In genomic region chr17:34604511-34605237, GRCm38 (mm10) we compare ENCODE assay signal across 8 mouse cellular contexts. TPM values are rescaled to one million over a fixed set of nuclear protein-coding genes. Genes with fewer than 3 reads are reported as not detected.
DNase-seq lines count a peak whose midpoint lies in the region; ATAC-seq and TF ChIP-seq lines count a peak whose summit lies in the region.

No protein-coding gene starts in this region.

- 17% methylated on average over 24 of the region's 24 CpGs for WGBS in heart, embryonic 14.5 days
- WGBS in liver, embryonic 16.5 days (ENCODE audit: insufficient replicate concordance) = 15% methylated on average over 24 of the region's 24 CpGs

- H3K4me1 ChIP-seq in heart, embryonic 14.5 days (ENCODE audit: control insufficient read depth in 2 of 2, insufficient read depth in 2 of 2, low read length in 2 of 2) = peaks cover 15 to 44% of the 10 kb centered on the region in 2 experiments
- H3K4me1 ChIP-seq in cortical plate, adult 2 months (ENCODE audit: control insufficient read depth, insufficient read depth, low read length) = peaks cover 9% of the 10 kb centered on the region
- peaks cover 49% of the 10 kb centered on the region for H3K4me1 ChIP-seq in liver, embryonic 16.5 days (ENCODE audit: control insufficient read depth, low read depth, low read length)

- peak overlapping the region; percentile 95 for H3K9ac ChIP-seq in heart, embryonic 14.5 days (ENCODE audit: low read length)
- peak overlapping the region; percentile 77 for H3K9ac ChIP-seq in liver, embryonic 16.5 days (ENCODE audit: low read depth, low read length)

- H3K27me3 ChIP-seq in heart, embryonic 14.5 days (ENCODE audit: control insufficient read depth, insufficient read depth, low read length) = no peaks in the 10 kb centered on the region
- no peaks in the 10 kb centered on the region for H3K27me3 ChIP-seq in liver, embryonic 16.5 days (ENCODE audit: control insufficient read depth, insufficient read depth, low read depth, low read length)

- no peak for TF ChIP-seq POLR2A in cortical plate, adult 2 months (IDR thresholded peaks at IDR 0.05; ENCODE audit: extremely low read depth, insufficient read depth, low read length)

- DNase-seq in heart, postnatal 10 days = no peak
- peak; percentile 59 for DNase-seq in induced T-regulatory cell, adult 2 months (ENCODE audit: low read depth)
- peak; percentile 85 for DNase-seq in skeletal muscle tissue, adult 2 months (ENCODE audit: low read depth, low spot score)
- DNase-seq in right cerebral cortex, postnatal 10 days (ENCODE audit: low spot score in 2 of 2) = no peak

- no peak for TF ChIP-seq CTCF in cortical plate, adult 2 months (IDR thresholded peaks at IDR 0.05; ENCODE audit: extremely low read depth, insufficient read depth, low read length)

- H3K9me3 ChIP-seq in heart, embryonic 14.5 days (ENCODE audit: control insufficient read depth, low read length) = no peaks in the 10 kb centered on the region
- H3K9me3 ChIP-seq in liver, embryonic 16.5 days (replicated peaks; ENCODE audit: control insufficient read depth, low read length) = no peaks in the 10 kb centered on the region

- intact Hi-C loops in heart, postnatal 10 days (cut with DNase I) = loop anchor here (10.0 kb wide), 1 partner anchor 480 kb away; the partner anchor contains the start of gene Brd2

- peak overlapping the region; percentile 94 for H3K4me2 ChIP-seq in heart, embryonic 14.5 days (ENCODE audit: low read length)
- peak overlapping the region; percentile 89 for H3K4me2 ChIP-seq in liver, embryonic 16.5 days (ENCODE audit: low read depth, low read length)

- no peak for ATAC-seq in heart, embryonic 14.5 days (ENCODE audit: insufficient number of reproducible peaks, insufficient read depth, low FRiP score, low read depth)
- no peak for ATAC-seq in liver, embryonic 16.5 days (ENCODE audit: low read depth)
- no peak for ATAC-seq in megakaryocyte progenitor cell, adult 5-6 weeks (replicated peaks; ENCODE audit: poor library complexity)

- H3K36me3 ChIP-seq in heart, embryonic 14.5 days (ENCODE audit: control insufficient read depth, insufficient read depth, low read length) = peaks cover 23% of the 10 kb centered on the region
- peaks cover 8% of the 10 kb centered on the region for H3K36me3 ChIP-seq in liver, embryonic 16.5 days (ENCODE audit: control insufficient read depth, insufficient read depth)

- H3K4me3 ChIP-seq in heart, embryonic 14.5 days (ENCODE audit: control insufficient read depth in 1 of 2, insufficient read depth in 1 of 2, low read depth in 1 of 2, low read length in 2 of 2) = peak overlapping the region; percentile 82 to 90
- peak overlapping the region; percentile 61 for H3K4me3 ChIP-seq in cortical plate, adult 2 months (ENCODE audit: insufficient read depth, low read length)
- peak overlapping the region; percentile 70 for H3K4me3 ChIP-seq in liver, embryonic 16.5 days (ENCODE audit: low read depth, low read length)

- H3K27ac ChIP-seq in heart, embryonic 14.5 days (replicated peaks in 1 of 2; ENCODE audit: control insufficient read depth in 1 of 2, insufficient read depth in 1 of 2, low read depth in 2 of 2, low read length in 2 of 2) = peak overlapping the region; percentile 84 to 87
- peak overlapping the region; percentile 90 for H3K27ac ChIP-seq in cortical plate, adult 2 months (ENCODE audit: insufficient read depth, low read length)
- H3K27ac ChIP-seq in liver, embryonic 16.5 days (ENCODE audit: low read length) = peak overlapping the region; percentile 88

RNA-seq across cellular contexts. Expression of gene Agpat1, which starts 0.6 kb away (rescaled TPM):
- polyA plus RNA-seq in heart, embryonic 14.5 days (2014; fragmentation: Nextera tagmentation; extraction: Ambion mirVana) = 26.1 and 54.4 TPM in 2 replicates
- total RNA-seq in heart, postnatal 10 days (2021) = 10 to 100 TPM; 54.4 to 56.5 TPM
- 225 and 236 TPM in 2 replicates for polyA plus RNA-seq in cortical plate, adult 2 months (2012; rRNA removed)
- polyA plus RNA-seq in liver, embryonic 16.5 days (2015; fragmentation: Nextera tagmentation; extraction: Ambion mirVana) = 18.4 and 21.3 TPM in 2 replicates
- total RNA-seq in megakaryocyte progenitor cell, adult 5-6 weeks (2015) = 25.7 and 33.6 TPM in 2 replicates
- 20.2 and 24.9 TPM in 2 replicates for total RNA-seq in megakaryocyte progenitor cell, adult 5-6 weeks (2017)

RNA-seq across cellular contexts. Expression of gene Rnf5, which starts 1.2 kb away (rescaled TPM):
- polyA plus RNA-seq in heart, embryonic 14.5 days (2014; fragmentation: Nextera tagmentation; extraction: Ambion mirVana) = 87.0 and 90.9 TPM in 2 replicates
- total RNA-seq in heart, postnatal 10 days (2021) = 10 to 100 TPM; 37.0 to 39.2 TPM
- 125 and 130 TPM in 2 replicates for polyA plus RNA-seq in cortical plate, adult 2 months (2012; rRNA removed)
- polyA plus RNA-seq in liver, embryonic 16.5 days (2015; fragmentation: Nextera tagmentation; extraction: Ambion mirVana) = 90.3 and 92.4 TPM in 2 replicates
- total RNA-seq in megakaryocyte progenitor cell, adult 5-6 weeks (2015) = 50.6 and 51.6 TPM in 2 replicates
- 17.7 and 18.5 TPM in 2 replicates for total RNA-seq in megakaryocyte progenitor cell, adult 5-6 weeks (2017)

RNA-seq across cellular contexts. Expression of gene Ager, which starts 7.0 kb away (rescaled TPM):
- polyA plus RNA-seq in heart, embryonic 14.5 days (2014; fragmentation: Nextera tagmentation; extraction: Ambion mirVana) = 1.2 and 1.8 TPM in 2 replicates
- 1 to 10 TPM; 1.1 to 1.6 TPM for total RNA-seq in heart, postnatal 10 days (2021)
- 1.5 and 1.6 TPM in 2 replicates for polyA plus RNA-seq in cortical plate, adult 2 months (2012; rRNA removed)
- 0.57 and 0.77 TPM in 2 replicates for polyA plus RNA-seq in liver, embryonic 16.5 days (2015; fragmentation: Nextera tagmentation; extraction: Ambion mirVana)
- 1.5 and 2.6 TPM in 2 replicates for total RNA-seq in megakaryocyte progenitor cell, adult 5-6 weeks (2015)
- 0.24 and 3.0 TPM in 2 replicates for total RNA-seq in megakaryocyte progenitor cell, adult 5-6 weeks (2017)

RNA-seq across cellular contexts. Expression of gene Egfl8, which starts 11.1 kb away (rescaled TPM):
- 0.46 and 0.55 TPM in 2 replicates for polyA plus RNA-seq in heart, embryonic 14.5 days (2014; fragmentation: Nextera tagmentation; extraction: Ambion mirVana)
- 1 to 10 TPM; 2.1 to 3.5 TPM for total RNA-seq in heart, postnatal 10 days (2021)
- 5.3 and 6.1 TPM in 2 replicates for polyA plus RNA-seq in cortical plate, adult 2 months (2012; rRNA removed)
- polyA plus RNA-seq in liver, embryonic 16.5 days (2015; fragmentation: Nextera tagmentation; extraction: Ambion mirVana) = 0.33 and 0.51 TPM in 2 replicates
- 0.47 and 1.1 TPM in 2 replicates for total RNA-seq in megakaryocyte progenitor cell, adult 5-6 weeks (2015)
- 0.92 and 2.2 TPM in 2 replicates for total RNA-seq in megakaryocyte progenitor cell, adult 5-6 weeks (2017)

RNA-seq across cellular contexts. Expression of gene Pbx2, which starts 13.6 kb away (rescaled TPM):
- polyA plus RNA-seq in heart, embryonic 14.5 days (2014; fragmentation: Nextera tagmentation; extraction: Ambion mirVana) = 5.4 and 7.9 TPM in 2 replicates
- total RNA-seq in heart, postnatal 10 days (2021) = 10 to 100 TPM; 26.1 to 30.4 TPM
- 66.2 and 72.6 TPM in 2 replicates for polyA plus RNA-seq in cortical plate, adult 2 months (2012; rRNA removed)
- 2.5 and 3.2 TPM in 2 replicates for polyA plus RNA-seq in liver, embryonic 16.5 days (2015; fragmentation: Nextera tagmentation; extraction: Ambion mirVana)
- 17.0 and 20.6 TPM in 2 replicates for total RNA-seq in megakaryocyte progenitor cell, adult 5-6 weeks (2015)
- 24.9 and 26.7 TPM in 2 replicates for total RNA-seq in megakaryocyte progenitor cell, adult 5-6 weeks (2017)

Comparison
In these comparisons a context has a peak if more than half of its experiments do, and no peak if none do; other contexts are left out.
1. DNase-seq: peak in induced T-regulatory cell, adult 2 months (single experiment) and skeletal muscle tissue, adult 2 months (single experiment); none in heart, postnatal 10 days (0 of 2) and right cerebral cortex, postnatal 10 days (0 of 2).
2. Peak in every context shown above with its lines, with median percentiles within 50 percentile points of each other: H3K27ac ChIP-seq and H3K4me3 ChIP-seq.